ENCODE assay signal across 7 mouse cellular contexts in the genomic region with DNA sequence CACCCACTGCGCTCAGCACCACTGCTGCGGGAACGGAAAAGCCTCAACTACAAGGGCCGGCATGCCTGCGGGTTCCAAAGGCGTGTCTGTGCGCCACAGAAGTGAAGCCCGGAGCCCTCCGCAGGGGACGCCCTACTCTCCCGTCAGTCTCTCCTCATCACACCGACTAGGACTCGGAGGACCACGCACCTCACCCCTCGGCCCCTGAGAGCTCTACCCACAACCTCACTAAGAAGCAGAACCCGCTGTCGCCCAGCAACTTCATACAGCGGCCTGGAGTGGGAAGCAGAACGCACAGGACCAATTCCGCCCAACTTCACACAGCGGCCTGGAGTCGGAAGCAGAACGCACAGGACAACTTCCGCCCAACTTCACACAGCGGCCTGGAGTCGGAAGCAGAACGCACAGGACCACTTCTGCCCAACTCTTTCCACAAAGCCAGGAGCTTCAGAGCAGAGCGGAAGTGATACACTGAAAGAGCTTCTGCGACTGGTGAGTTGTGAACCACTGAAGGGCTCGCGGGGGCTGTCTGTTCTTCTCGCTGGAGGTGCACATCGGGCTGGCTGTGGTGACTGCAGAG. TPM values are rescaled to one million over a fixed set of nuclear protein-coding genes. Genes with fewer than 3 reads are reported as not detected.
DNase-seq lines count a peak whose midpoint lies in the region; ATAC-seq lines count a peak whose summit lies in the region.

Gene Nif3l1, plus strand, starts transcription at position 9 of the 580 bp plus-strand sequence.
Gene Ppil3, minus strand, starts transcription at position 344 of the 580 bp plus-strand sequence.

- H3K9ac ChIP-seq in intestine, embryonic 15.5 days = peak within 1 kb of the TSS; percentile 79

- H3K27me3 ChIP-seq in intestine, embryonic 15.5 days (replicated peaks) = no peaks in the 10 kb centered on the region
- H3K27me3 ChIP-seq in midbrain, embryonic 10.5 days (ENCODE audit: low read depth, poor library complexity, severe bottlenecking) = no peaks in the 10 kb centered on the region

- H3K36me3 ChIP-seq in intestine, embryonic 15.5 days = 0 out of 2 replicates have a peak, but pooled peaks cover under 1% of the 10 kb centered on the region
- H3K36me3 ChIP-seq in midbrain, embryonic 10.5 days = peaks cover 59% of the 10 kb centered on the region

- H3K4me2 ChIP-seq in intestine, embryonic 15.5 days (replicated peaks) = peak within 1 kb of the TSS; percentile 69

- peak within 1 kb of the TSS; percentile 79 for H3K4me3 ChIP-seq in intestine, embryonic 15.5 days (replicated peaks)
- peak within 1 kb of the TSS; percentile 77 for H3K4me3 ChIP-seq in midbrain, embryonic 10.5 days

- DNase-seq in adrenal gland, adult 2 months = peak; percentile 92
- DNase-seq in embryo, embryonic 11.5 days (ENCODE audit: low read depth, low spot score) = peak; percentile 73
- peak; percentile 66 to 84 for DNase-seq in gastrocnemius, postnatal 36 days
- DNase-seq in left cerebral cortex, postnatal 25 days (ENCODE audit: low spot score in 2 of 2) = peak; percentile 89 to 96
- DNase-seq in midbrain, embryonic 10.5 days (ENCODE audit: low spot score) = peak; percentile 87
- peak; percentile 76 for DNase-seq in right cerebral cortex, postnatal 4 days

- H3K9me3 ChIP-seq in intestine, embryonic 15.5 days = no peaks in the 10 kb centered on the region
- H3K9me3 ChIP-seq in midbrain, embryonic 10.5 days (replicated peaks) = no peaks in the 10 kb centered on the region

- under 1% methylated on average over 33 of the region's 33 CpGs for WGBS in intestine, embryonic 15.5 days
- under 1% methylated on average over 33 of the region's 33 CpGs for WGBS in midbrain, embryonic 10.5 days

- intact Hi-C loops in gastrocnemius, postnatal 36 days (cut with DNase I) = no loop called here
- intact Hi-C loops in left cerebral cortex, postnatal 25 days (cut with DNase I) = loop anchor here (2.0 kb wide), 1 partner anchor 52 kb away; the partner anchor contains the start of gene Bzw1

- H3K4me1 ChIP-seq in intestine, embryonic 15.5 days (replicated peaks) = peaks cover 6% of the 10 kb centered on the region; the same call in 1 of the 2 replicates
- H3K4me1 ChIP-seq in midbrain, embryonic 10.5 days = peaks cover 28% of the 10 kb centered on the region

- H3K27ac ChIP-seq in intestine, embryonic 15.5 days = peak within 1 kb of the TSS; percentile 95
- H3K27ac ChIP-seq in midbrain, embryonic 10.5 days (replicated peaks) = peak within 1 kb of the TSS; percentile 91

- ATAC-seq in intestine, embryonic 15.5 days = peak; percentile 97

RNA-seq across cellular contexts. Expression of gene Nif3l1, which starts in this region (rescaled TPM):
- total RNA-seq in adrenal gland, adult 2 months (2021) = 10 to 100 TPM; 21.6 to 21.7 TPM
- 11.1 and 12.2 TPM in 2 replicates for polyA plus RNA-seq in adrenal gland, adult 2 months (2012; rRNA removed)
- total RNA-seq in gastrocnemius, postnatal 36 days (2021) = 1 to 10 TPM; 6.9 to 9.5 TPM
- polyA plus RNA-seq in intestine, embryonic 15.5 days (2015; fragmentation: Nextera tagmentation; extraction: Ambion mirVana) = 38.0 and 43.4 TPM in 2 replicates
- total RNA-seq in left cerebral cortex, postnatal 25 days (2021) = 10 to 100 TPM; 14.7 to 21.7 TPM
- 70.8 and 76.7 TPM in 2 replicates for polyA plus RNA-seq in midbrain, embryonic 10.5 days (2016; fragmentation: Nextera tagmentation; extraction: Ambion mirVana)

RNA-seq across cellular contexts. Expression of gene Ppil3, which starts in this region (rescaled TPM):
- total RNA-seq in adrenal gland, adult 2 months (2021) = 10 to 100 TPM; 27.1 to 34.5 TPM
- 10.0 and 10.7 TPM in 2 replicates for polyA plus RNA-seq in adrenal gland, adult 2 months (2012; rRNA removed)
- total RNA-seq in gastrocnemius, postnatal 36 days (2021) = 10 to 100 TPM; 14.8 to 14.9 TPM
- 46.0 and 49.6 TPM in 2 replicates for polyA plus RNA-seq in intestine, embryonic 15.5 days (2015; fragmentation: Nextera tagmentation; extraction: Ambion mirVana)
- total RNA-seq in left cerebral cortex, postnatal 25 days (2021) = 10 to 100 TPM; 27.1 to 27.8 TPM
- polyA plus RNA-seq in midbrain, embryonic 10.5 days (2016; fragmentation: Nextera tagmentation; extraction: Ambion mirVana) = 57.4 and 62.5 TPM in 2 replicates

Comparison
In these comparisons a context has a peak if more than half of its experiments do, and no peak if none do; other contexts are left out.
1. Peak in every context shown above with its lines: DNase-seq, ATAC-seq, H3K4me3 ChIP-seq and H3K27ac ChIP-seq.